In the genomic region with DNA sequence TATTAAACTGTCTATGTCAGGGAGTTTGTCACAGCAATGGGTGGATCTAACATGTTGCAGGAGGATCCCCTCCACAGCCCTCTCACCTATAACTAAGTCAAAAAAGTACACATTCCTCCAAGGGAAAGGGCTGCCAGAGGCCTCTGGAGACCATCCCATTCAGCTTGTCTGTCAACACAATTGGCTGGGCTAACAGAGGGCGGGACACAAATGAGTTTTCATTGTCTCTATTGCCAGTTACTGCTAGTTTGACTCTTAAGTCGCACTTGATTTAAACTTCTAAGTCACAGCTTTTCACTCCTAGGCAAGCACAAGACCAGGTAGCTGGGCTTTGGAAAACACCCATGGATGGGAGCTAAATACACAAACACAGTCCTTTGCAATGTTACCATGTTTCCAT, we compare ENCODE assay signal across 16 mouse cellular contexts.
"Had no signal": no experiment of that assay in that cellular context is flagged by ENCODE, and none has a peak within 500 bp of the region (broad histone marks: within the 10 kb centered on the region; RNA-seq: fewer than 3 reads in every experiment).

No protein-coding gene starts in this region.

- H3K4me2 ChIP-seq: neural tube, embryonic 13.5 days; neural tube, embryonic 15.5 days; stomach, embryonic 15.5 days had no signal

- H3K27me3 ChIP-seq: neural tube, embryonic 13.5 days; neural tube, embryonic 15.5 days; stomach, embryonic 15.5 days had no signal

- H3K9me3 ChIP-seq: neural tube, embryonic 13.5 days; neural tube, embryonic 15.5 days; stomach, embryonic 15.5 days had no signal

- H3K4me3 ChIP-seq: neural tube, embryonic 13.5 days; neural tube, embryonic 15.5 days; stomach, embryonic 15.5 days had no signal

- H3K4me1 ChIP-seq: stomach, embryonic 15.5 days had no signal

- H3K36me3 ChIP-seq: neural tube, embryonic 13.5 days; neural tube, embryonic 15.5 days; stomach, embryonic 15.5 days had no signal

- H3K9ac ChIP-seq: neural tube, embryonic 13.5 days; neural tube, embryonic 15.5 days; stomach, embryonic 15.5 days had no signal

- H3K27ac ChIP-seq: neural tube, embryonic 13.5 days; neural tube, embryonic 15.5 days; stomach, embryonic 15.5 days; stomach, postnatal 0 days had no signal

- DNase-seq: retina, postnatal 1 day; right cerebral cortex, adult 18-20 months; right cerebral cortex, postnatal 14 days; right cerebral cortex, postnatal 25 days; right cerebral cortex, postnatal 4 days; spleen, adult 18-20 months; thymus, adult 18-20 months; thymus, adult 2 months; thymus, postnatal 14 days; thymus, postnatal 25 days; thymus, postnatal 36 days; thymus, postnatal 4 days had no signal
